Mouse (Mus musculus) CH12.LX (cell line): ENCODE measurements around the gene Ndc1. TPM values are rescaled to one million over a fixed set of nuclear protein-coding genes. Genes with fewer than 3 reads are reported as not detected.

ENCODE experiments used
- DNase-seq: peaks from one replicate; pipeline ENCODE4 v3.0.0-alpha.2; 2013; ENCODE audit errors: extremely low read depth
- H3K27ac ChIP-seq: 2 replicates; pipeline ENCODE4 v1.5.1; 2012; ENCODE audit warnings: low read depth, mild to moderate bottlenecking, control low read depth, moderate library complexity; ENCODE audit not compliant: insufficient read depth
- H3K27me3 ChIP-seq: replicated peaks from 2 replicates; pipeline ENCODE3; 2012; ENCODE audit warnings: inconsistent platforms
- H3K36me3 ChIP-seq, 2 experiments: replicated peaks in 1 of 2; 2 replicates each; pipeline versions ENCODE3 to v1.6.1; 2012; ENCODE audit warnings: inconsistent platforms in 1 of 2, low read length in 1 of 2, mild to moderate bottlenecking in 1 of 2, mixed read lengths in 1 of 2, moderate library complexity in 1 of 2; ENCODE audit not compliant: control insufficient read depth in 1 of 2, insufficient read depth in 1 of 2
- H3K4me1 ChIP-seq, 2 experiments: 2 replicates each; pipeline ENCODE4 v1.6.1; 2012; ENCODE audit warnings: inconsistent platforms in 1 of 2, moderate library complexity in 1 of 2; ENCODE audit not compliant: insufficient read depth in 2 of 2, control insufficient read depth in 1 of 2
- H3K4me2 ChIP-seq: 2 replicates; pipeline ENCODE4 v1.6.1; 2012; ENCODE audit warnings: low read depth, mild to moderate bottlenecking, control low read depth; ENCODE audit not compliant: poor library complexity, insufficient read depth, severe bottlenecking
- H3K4me3 ChIP-seq, 3 experiments: fragments of 150-350 bp in 1 of 3; sonication (generic) in 1 of 3; replicated peaks in 1 of 3; 2 replicates each; pipeline versions ENCODE3 to v1.5.1; 2011 to 2012; ENCODE audit warnings: low read depth in 2 of 3, low read length in 2 of 3, mild to moderate bottlenecking in 2 of 3, moderate library complexity in 2 of 3, control low read depth in 1 of 3, improper control_type of control experiment in 1 of 3, inconsistent platforms in 1 of 3, mixed read lengths in 1 of 3; ENCODE audit not compliant: poor library complexity in 1 of 3
- H3K79me2 ChIP-seq: replicated peaks from 2 replicates; pipeline ENCODE4 v1.6.1; 2012; ENCODE audit warnings: mild to moderate bottlenecking, moderate library complexity; ENCODE audit not compliant: control insufficient read depth, poor library complexity, insufficient read depth, severe bottlenecking; ENCODE audit errors: extremely low read depth
- H3K9ac ChIP-seq: 2 replicates; pipeline ENCODE4 v1.6.1; 2012; ENCODE audit warnings: low read depth, mild to moderate bottlenecking, control low read depth, moderate library complexity; ENCODE audit not compliant: insufficient read depth
- H3K9me3 ChIP-seq: replicated peaks from 2 replicates; pipeline ENCODE3; 2012; ENCODE audit warnings: low read length, inconsistent platforms, mixed read lengths
- BHLHE40 ChIP-seq: IDR thresholded peaks from 2 replicates; pipeline ENCODE4 v1.6.1; 2011; ENCODE audit warnings: mild to moderate bottlenecking, low read depth, low read length, improper control_type of control experiment
- CHD1 ChIP-seq: IDR thresholded peaks from 2 replicates; pipeline ENCODE4 v1.6.1; 2012; ENCODE audit warnings: low read depth, low read length, improper control_type of control experiment, inconsistent platforms
- CHD2 ChIP-seq: IDR thresholded peaks from 2 replicates; pipeline ENCODE4 v1.6.1; 2011; ENCODE audit warnings: low read length, improper control_type of control experiment
- CTCF ChIP-seq, 2 experiments: IDR thresholded peaks in 1 of 2; conservative IDR thresholded peaks in 1 of 2; 2 replicates each; pipeline ENCODE4 v1.5.1; 2011 to 2012; ENCODE audit warnings: low read depth in 2 of 2, low read length in 2 of 2, improper control_type of control experiment in 1 of 2, inconsistent platforms in 1 of 2, mild to moderate bottlenecking in 1 of 2, moderate library complexity in 1 of 2
- ELF1 ChIP-seq: IDR thresholded peaks from 2 replicates; pipeline ENCODE4 v1.6.1; 2014; ENCODE audit warnings: low read depth, mild to moderate bottlenecking, inconsistent platforms, low read length, improper control_type of control experiment
- ETS1 ChIP-seq: conservative IDR thresholded peaks from 2 replicates; pipeline ENCODE4 v1.6.1; 2012; ENCODE audit warnings: low read depth, mild to moderate bottlenecking, inconsistent platforms, low read length, improper control_type of control experiment, moderate library complexity
- HCFC1 ChIP-seq: IDR thresholded peaks from 2 replicates; pipeline ENCODE4 v1.6.1; 2012; ENCODE audit warnings: low read depth, mild to moderate bottlenecking, inconsistent platforms, low read length, improper control_type of control experiment
- IRF4 ChIP-seq: IDR thresholded peaks from 2 replicates; pipeline ENCODE4 v1.6.1; 2014; ENCODE audit warnings: low read depth, mild to moderate bottlenecking, inconsistent platforms, low read length, improper control_type of control experiment
- JUN ChIP-seq: IDR thresholded peaks from 2 replicates; pipeline ENCODE4 v1.6.1; 2011; ENCODE audit warnings: low read depth, mild to moderate bottlenecking, low read length, improper control_type of control experiment, moderate library complexity; ENCODE audit not compliant: insufficient read depth
- JUND ChIP-seq: conservative IDR thresholded peaks from 2 replicates; pipeline ENCODE4 v1.6.1; 2011; ENCODE audit warnings: low read depth, low read length, improper control_type of control experiment
- MAX ChIP-seq: IDR thresholded peaks from 2 replicates; pipeline ENCODE4 v1.6.1; 2011; ENCODE audit warnings: low read length, improper control_type of control experiment
- MEF2A ChIP-seq: IDR thresholded peaks from 2 replicates; pipeline ENCODE4 v1.6.1; 2014; ENCODE audit warnings: low read depth, mild to moderate bottlenecking, inconsistent platforms, low read length, improper control_type of control experiment, borderline replicate concordance
- MXI1 ChIP-seq: IDR thresholded peaks from 2 replicates; pipeline ENCODE4 v1.6.1; 2011; ENCODE audit warnings: mild to moderate bottlenecking, low read depth, low read length, improper control_type of control experiment
- MYC ChIP-seq: IDR thresholded peaks from 2 replicates; pipeline ENCODE4 v1.6.1; 2011; ENCODE audit warnings: low read depth, mild to moderate bottlenecking, improper control_type of control experiment, low read length
- NELFE ChIP-seq: IDR thresholded peaks from 2 replicates; pipeline ENCODE4 v1.6.1; 2011; ENCODE audit warnings: low read depth, low read length, improper control_type of control experiment
- POLR2AphosphoS2 ChIP-seq: IDR thresholded peaks from 2 replicates; pipeline ENCODE4 v1.6.1; 2011; ENCODE audit warnings: low read depth, low read length, improper control_type of control experiment
- TBP ChIP-seq: conservative IDR thresholded peaks from 2 replicates; pipeline ENCODE4 v1.6.1; 2011; ENCODE audit warnings: low read depth, low read length, improper control_type of control experiment
- TCF12 ChIP-seq: IDR thresholded peaks from 2 replicates; pipeline ENCODE4 v1.6.1; 2014; ENCODE audit warnings: low read depth, mild to moderate bottlenecking, inconsistent platforms, low read length, improper control_type of control experiment
- USF1 ChIP-seq: IDR thresholded peaks from 2 replicates; pipeline ENCODE4 v1.6.1; 2014; ENCODE audit warnings: low read depth, mild to moderate bottlenecking, inconsistent platforms, low read length, improper control_type of control experiment
- USF2 ChIP-seq: conservative IDR thresholded peaks from 2 replicates; pipeline ENCODE4 v1.6.1; 2011; ENCODE audit warnings: low read depth, low read length, improper control_type of control experiment
- ZC3H11A ChIP-seq: IDR thresholded peaks from 2 replicates; pipeline ENCODE4 v1.6.1; 2012; ENCODE audit warnings: low read depth, mild to moderate bottlenecking, inconsistent platforms, low read length, improper control_type of control experiment
- ZMIZ1 ChIP-seq: IDR thresholded peaks from 2 replicates; pipeline ENCODE4 v1.6.1; 2012; ENCODE audit warnings: low read depth, mild to moderate bottlenecking, inconsistent platforms, low read length, improper control_type of control experiment
- ZNF384 ChIP-seq: IDR thresholded peaks from 2 replicates; pipeline ENCODE4 v1.6.1; 2012; ENCODE audit warnings: low read depth, low read length, improper control_type of control experiment, inconsistent platforms
- dilution Hi-C: fragments of 300-500 bp; cut with MboI; formaldehyde crosslinking; loops from 2 replicates; pipeline ENCODE4 v1.14.3; 2020; ENCODE audit warnings: low sequenced_read_pairs; ENCODE audit not compliant: extremely low pct_unique_long_range_greater_than_20kb, extremely low pct_ligation_motif_present
- in situ Hi-C: fragments of 300-500 bp; cut with MboI; formaldehyde crosslinking; loops from 3 replicates; pipeline ENCODE4 v1.14.3; 2019; ENCODE audit warnings: low sequenced_read_pairs, low pct_ligation_motif_present, low pct_unique_long_range_greater_than_20kb, mixed read lengths
- polyA plus RNA-seq: library from polyadenylated mRNA; unstranded; fragments of >175 nt; gene quantifications from 2 replicates; pipeline ENCODE4 v1.2.1, GENCODE M21; 2012; ENCODE audit warnings: low read depth; ENCODE audit not compliant: insufficient read length
- total RNA-seq, 2 experiments: library from RNA; depleted of rRNA; stranded (reverse); fragments of 300-350 nt in 1 of 2; fragments of >200 nt in 1 of 2; gene quantifications; 2 replicates each; pipeline ENCODE4 v1.2.3; 2012 to 2014

Ndc1 gene
- total and polyA plus RNA-seq, 3 experiments, result 49.1 to 86.5 (median 71.3) TPM

DNA sequence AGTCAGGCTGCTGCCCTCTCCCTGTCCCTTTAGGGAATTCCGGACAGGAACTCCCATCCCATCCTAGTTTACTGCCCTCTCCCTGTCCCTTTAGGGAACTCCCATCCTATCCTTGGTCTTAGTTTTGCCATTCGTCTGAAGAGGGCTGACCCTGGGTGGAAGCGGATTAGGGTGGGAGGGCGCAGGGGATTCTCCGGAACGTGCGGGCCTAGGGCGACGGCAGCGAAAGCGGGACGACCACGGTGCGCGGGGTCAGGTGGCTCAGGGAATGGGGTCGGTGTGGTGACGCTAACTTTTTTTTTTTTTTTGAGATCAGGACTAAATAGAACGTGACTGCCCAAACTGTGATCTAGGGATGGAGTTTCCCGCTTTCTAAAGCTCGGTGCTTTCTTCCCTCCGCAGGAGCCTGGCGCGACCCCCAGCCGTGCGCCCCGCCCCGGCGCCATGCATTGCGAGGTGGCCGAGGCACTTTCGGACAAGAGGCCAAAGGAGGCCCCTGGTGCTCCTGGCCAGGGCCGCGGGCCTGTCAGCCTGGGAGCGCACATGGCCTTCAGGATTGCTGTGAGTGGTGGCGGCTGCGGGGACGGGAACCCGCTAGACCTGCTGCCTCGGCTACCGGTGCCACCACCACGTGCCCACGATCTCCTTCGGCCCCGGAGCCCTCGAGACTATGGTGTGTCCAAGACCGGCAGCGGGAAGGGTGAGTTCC, 67.8 kb downstream of the Ndc1 start (continued):
- no peak for TF ChIP-seq TBP

DNA sequence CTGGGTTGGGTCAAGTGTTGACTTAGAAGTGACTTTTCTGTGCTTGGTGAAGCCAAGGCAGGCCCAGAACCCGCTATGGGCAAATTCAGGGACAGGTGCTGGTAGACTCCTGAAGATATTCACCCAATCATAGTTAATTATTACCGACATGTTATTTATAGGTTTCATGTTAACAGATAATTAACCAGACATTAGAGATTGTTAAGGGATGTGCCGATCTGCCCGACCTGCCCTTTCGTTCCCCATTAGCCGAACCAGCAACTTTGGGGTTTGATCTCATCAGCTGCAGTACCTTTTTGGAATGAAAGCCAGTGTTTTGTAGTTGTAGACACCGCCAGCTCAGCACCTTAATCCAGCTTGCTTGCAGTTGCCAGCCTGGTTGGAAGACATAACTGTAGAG, 68.9 kb downstream of the Ndc1 start:
- in situ Hi-C loops (no loop called here), dilution Hi-C loops (no loop called here)
- no peak for TF ChIP-seq USF1
- no peak for TF ChIP-seq USF2
- TF ChIP-seq CTCF (conservative IDR thresholded peaks at IDR 0.05 in 1 of 2, IDR thresholded peaks at IDR 0.05 in 1 of 2; ENCODE audit: low read depth in 2 of 2, low read length in 2 of 2), result no peak
- no peak for TF ChIP-seq ZNF384
- TF ChIP-seq ETS1, result no peak
- no peak for TF ChIP-seq NELFE
- TF ChIP-seq MXI1, result no peak
- TF ChIP-seq POLR2AphosphoS2, result no peak
- TF ChIP-seq CHD2, result no peak
- TF ChIP-seq ZC3H11A, result no peak
- TF ChIP-seq ELF1, result no peak
- TF ChIP-seq BHLHE40, result no peak
- no peak for TF ChIP-seq CHD1
- no peak for TF ChIP-seq JUN
- no peak for TF ChIP-seq JUND
- no peak overlapping the region for H3K27ac ChIP-seq
- no peak for DNase-seq
- H3K9me3 ChIP-seq, result peaks cover 5% of the 10 kb centered on the region
- H3K4me3 ChIP-seq, result no peak overlapping the region
- peaks cover 0 to 4% of the 10 kb centered on the region in 2 experiments; a peak in 2 of 4 replicates for H3K4me1 ChIP-seq
- H3K36me3 ChIP-seq, result no peaks in the 10 kb centered on the region
- H3K4me2 ChIP-seq, result no peak overlapping the region
- no peaks in the 10 kb centered on the region for H3K79me2 ChIP-seq
- no peak overlapping the region for H3K9ac ChIP-seq
- peaks cover 28% of the 10 kb centered on the region for H3K27me3 ChIP-seq

DNA sequence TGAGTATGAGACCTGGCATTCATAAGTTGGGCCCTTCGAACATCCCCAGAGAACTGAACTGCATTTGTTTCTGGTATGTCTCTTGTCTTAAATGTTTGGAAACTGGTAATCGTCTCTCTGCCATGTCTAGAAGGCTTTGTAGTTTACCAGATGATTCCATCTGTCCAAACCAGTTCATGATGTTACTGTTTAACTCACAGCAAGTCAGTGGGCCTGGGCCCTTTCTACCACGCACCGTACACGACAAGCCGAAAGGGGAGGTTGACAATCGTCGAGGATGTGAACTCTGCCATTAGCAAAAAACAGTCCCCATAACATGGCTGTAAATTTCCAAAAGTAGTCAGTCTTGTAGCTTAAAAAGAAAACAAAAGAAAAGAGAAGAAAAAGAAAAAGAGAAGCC, 71.2 kb downstream of the Ndc1 start:
- no peak overlapping the region for H3K9ac ChIP-seq
- no peak overlapping the region for H3K27ac ChIP-seq
- in situ Hi-C loops, result no loop called here
- peaks cover 5% of the 10 kb centered on the region for H3K9me3 ChIP-seq
- H3K27me3 ChIP-seq, result peaks cover 18% of the 10 kb centered on the region
- H3K36me3 ChIP-seq, result no peaks in the 10 kb centered on the region
- peaks cover 0 to 4% of the 10 kb centered on the region in 2 experiments; a peak in 2 of 4 replicates for H3K4me1 ChIP-seq
- H3K4me3 ChIP-seq, result no peak overlapping the region
- no peak overlapping the region for H3K4me2 ChIP-seq
- no peaks in the 10 kb centered on the region for H3K79me2 ChIP-seq
- dilution Hi-C loops, result no loop called here
- no peak for DNase-seq
- no peak for TF ChIP-seq MYC
- TF ChIP-seq ZC3H11A, result no peak
- no peak for TF ChIP-seq NELFE
- no peak for TF ChIP-seq IRF4
- no peak for TF ChIP-seq BHLHE40
- TF ChIP-seq MEF2A, result no peak
- TF ChIP-seq ZMIZ1, result no peak
- no peak for TF ChIP-seq HCFC1
- no peak for TF ChIP-seq CHD1
- TF ChIP-seq POLR2AphosphoS2, result no peak
- no peak for TF ChIP-seq MAX
- TF ChIP-seq TCF12, result no peak
- TF ChIP-seq ZNF384, result no peak
- TF ChIP-seq TBP, result no peak
